Mouse (Mus musculus): ENCODE data around the gene Hephl1.

DNA sequence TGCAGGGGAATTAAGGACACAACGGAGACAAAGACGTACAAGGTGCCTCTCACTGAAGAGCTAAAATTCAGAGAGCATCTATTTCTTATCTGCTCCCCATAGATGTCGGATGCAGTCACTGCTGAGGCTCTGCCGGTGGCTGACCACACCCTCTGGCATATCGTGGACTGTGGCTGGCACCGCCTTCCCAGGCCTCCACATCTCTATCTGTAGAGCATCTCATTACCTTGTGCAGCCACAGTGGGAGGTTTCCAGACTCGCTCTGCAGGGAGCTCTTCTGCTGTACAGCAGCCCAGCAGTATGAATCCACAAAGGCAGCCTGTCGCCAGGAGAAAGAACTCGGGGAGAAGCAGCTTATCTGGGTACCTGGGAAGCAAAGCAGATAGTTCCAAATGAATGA, 90.8 kb downstream of the Hephl1 start:
- no peak for TF ChIP-seq CTCF (IDR thresholded peaks at IDR 0.05; ENCODE audit: borderline replicate concordance, insufficient read depth, low read depth, low read length)
- no peak for TF ChIP-seq POLR2A (IDR thresholded peaks at IDR 0.05; ENCODE audit: borderline replicate concordance, insufficient read depth, low read length)

Measured in cerebellum, adult 2 months (tissue).